Mouse (Mus musculus): ENCODE data around the gene Mavs. TPM values are rescaled to one million over a fixed set of nuclear protein-coding genes. Genes with fewer than 3 reads are reported as not detected.

Gene Mavs
- polyA plus RNA-seq, 1 experiment, result 47.6 TPM

DNA sequence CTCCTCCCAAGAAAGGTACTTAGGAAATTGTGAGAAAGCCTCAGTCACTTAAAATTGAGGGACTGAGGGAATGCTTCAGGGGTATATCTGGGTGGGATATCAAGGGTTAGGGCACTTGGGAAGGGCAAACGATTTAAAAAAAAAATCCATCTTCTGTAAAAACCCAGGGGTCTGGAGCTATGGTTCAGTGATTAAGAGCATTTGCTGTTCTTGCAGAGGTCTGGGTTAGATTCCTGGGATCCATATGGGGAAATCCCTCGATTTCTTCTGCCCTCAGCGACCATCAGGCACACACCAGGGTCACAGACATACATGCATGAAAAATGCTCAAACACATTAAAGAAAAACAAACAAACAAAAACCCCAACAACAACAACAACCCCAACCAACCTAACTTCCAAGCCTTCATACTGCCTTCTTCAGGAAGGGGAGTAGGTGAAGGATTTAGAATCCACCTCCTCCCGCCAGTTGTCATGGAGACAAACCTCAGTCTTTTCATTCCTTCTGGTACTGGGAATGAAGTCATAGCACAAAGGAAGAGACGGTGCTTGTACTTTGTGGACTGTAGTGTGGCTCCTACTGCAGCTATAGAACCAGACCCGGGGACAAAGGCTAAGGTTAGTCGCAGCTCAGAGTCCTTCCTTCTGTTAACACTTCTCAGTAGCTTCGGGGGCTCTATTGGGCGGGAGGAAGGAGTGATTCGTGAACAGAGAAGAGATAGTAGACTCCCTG, 27.8 kb downstream of the Mavs start:
- peak overlapping the region; percentile 70 for H3K4me3 ChIP-seq (ENCODE audit: extremely low read depth, insufficient read depth, insufficient read length)
- H3K4me1 ChIP-seq (ENCODE audit: control insufficient read depth, insufficient read depth, insufficient read length), result 0 out of 2 replicates have a peak, but pooled peaks cover 2% of the 10 kb centered on the region
- DNase-seq (ENCODE audit: low read depth in 1 of 2, low spot score in 2 of 2), result no peak
- H3K27me3 ChIP-seq (ENCODE audit: control insufficient read depth, insufficient read depth, low read length), result no peaks in the 10 kb centered on the region
- TF ChIP-seq POLR2A (IDR thresholded peaks at IDR 0.05; ENCODE audit: low read depth, low read length), result no peak
- TF ChIP-seq CTCF (IDR thresholded peaks at IDR 0.05; ENCODE audit: extremely low read depth, insufficient read depth, insufficient read length, insufficient replicate concordance), result no peak
- peak overlapping the region; percentile 77 for H3K27ac ChIP-seq (ENCODE audit: insufficient read depth, low read length)
- 14% methylated on average over 10 of the region's 10 CpGs for WGBS
- H3K36me3 ChIP-seq (ENCODE audit: control insufficient read depth, insufficient read depth, low read length), result no peaks in the 10 kb centered on the region

DNA sequence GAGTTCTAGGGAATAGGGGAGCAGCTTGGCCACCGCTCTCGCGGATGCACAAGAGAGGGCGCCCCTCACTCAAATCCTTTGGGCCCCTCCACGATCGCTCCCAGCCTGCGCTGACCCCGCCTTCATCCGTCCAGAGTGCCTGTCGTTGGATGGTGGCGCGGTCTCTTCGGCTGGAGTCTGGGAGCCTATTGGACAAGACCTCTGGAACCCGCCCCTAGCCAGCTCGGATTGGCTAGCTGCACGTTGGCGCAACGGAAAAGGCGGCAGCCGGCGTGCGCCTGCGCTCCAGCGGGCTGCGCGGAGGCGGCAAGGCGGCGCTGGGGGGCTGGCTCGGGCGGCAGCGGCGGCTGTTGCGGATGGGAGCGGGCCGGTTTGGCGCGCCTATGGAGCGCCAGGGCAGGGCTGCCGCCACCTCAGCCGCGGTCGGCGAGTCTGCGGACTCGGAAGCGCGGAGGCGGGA, 28.4 kb downstream of the Mavs start, which contains the start of gene Pank2:
TSS of gene Pank2 (plus strand) at position 283 of the 460 bp plus-strand sequence.
- TF ChIP-seq POLR2A (IDR thresholded peaks at IDR 0.05; ENCODE audit: low read depth, low read length) (peak; percentile 68), CTCF (IDR thresholded peaks at IDR 0.05; ENCODE audit: extremely low read depth, insufficient read depth, insufficient read length, insufficient replicate concordance) (no peak)
- Histone ChIP-seq H3K36me3 (ENCODE audit: control insufficient read depth, insufficient read depth, low read length) (no peaks in the 10 kb centered on the region), H3K27me3 (ENCODE audit: control insufficient read depth, insufficient read depth, low read length) (no peaks in the 10 kb centered on the region), H3K4me1 (ENCODE audit: control insufficient read depth, insufficient read depth, insufficient read length) (0 out of 2 replicates have a peak, but pooled peaks cover 2% of the 10 kb centered on the region), H3K4me3 (ENCODE audit: extremely low read depth, insufficient read depth, insufficient read length) (peak within 1 kb of the TSS; percentile 80), H3K27ac (ENCODE audit: insufficient read depth, low read length) (peak within 1 kb of the TSS; percentile 98)
- peak; percentile 90 to 98 for DNase-seq (ENCODE audit: low read depth in 1 of 2, low spot score in 2 of 2)
- under 1% methylated on average over 47 of the region's 49 CpGs for WGBS

DNA sequence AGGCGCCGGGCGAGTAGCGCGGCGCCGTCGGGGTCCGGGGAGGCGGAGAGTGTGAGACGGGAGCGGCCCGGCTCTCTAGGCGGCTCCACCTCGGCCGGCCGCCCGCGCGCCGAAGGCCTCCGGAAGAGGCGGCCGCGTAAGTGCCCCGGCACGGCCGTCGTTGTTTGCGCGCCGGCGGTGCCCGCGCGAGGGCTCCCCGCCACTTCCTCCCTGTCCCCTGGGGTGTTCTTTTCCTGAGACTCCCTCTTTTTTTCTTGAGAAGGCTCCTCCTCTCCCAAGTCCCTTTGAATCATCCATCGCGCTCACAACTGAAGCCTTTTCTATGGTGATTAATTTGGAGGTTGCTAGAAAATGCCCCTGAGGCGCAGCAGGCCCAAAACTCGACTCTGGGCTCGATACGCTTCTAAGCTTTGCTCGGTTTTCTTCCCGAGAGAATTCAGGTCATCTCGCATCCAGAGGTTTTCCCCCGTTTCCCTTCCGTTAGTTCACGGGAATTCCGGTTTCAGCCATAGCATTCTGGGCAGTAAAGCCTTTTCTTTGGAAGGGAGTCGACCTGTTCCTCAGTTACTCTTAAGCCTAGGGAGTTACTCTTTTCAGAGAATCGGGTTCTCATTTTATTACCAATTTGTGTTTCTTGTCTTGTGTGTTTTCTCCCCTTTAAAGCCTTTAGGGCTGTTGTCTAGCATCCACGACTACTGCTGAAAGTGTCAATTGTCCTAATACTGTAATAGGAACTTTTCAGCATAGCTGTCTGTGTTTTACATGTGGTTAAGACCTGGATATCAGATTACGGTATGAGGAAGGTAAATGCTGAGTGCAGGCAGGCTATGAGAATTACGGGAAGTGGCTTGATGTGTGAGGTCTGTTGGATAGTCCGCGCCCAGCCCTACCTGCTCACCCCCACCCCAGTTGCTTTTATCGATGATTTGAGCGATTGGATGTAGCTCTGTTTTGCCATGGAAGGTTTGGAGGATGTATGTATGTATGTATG, 29.1 kb downstream of the Mavs start:
- H3K36me3 ChIP-seq (ENCODE audit: control insufficient read depth, insufficient read depth, low read length), result no peaks in the 10 kb centered on the region
- H3K4me3 ChIP-seq (ENCODE audit: extremely low read depth, insufficient read depth, insufficient read length), result peak overlapping the region; percentile 80
- H3K27me3 ChIP-seq (ENCODE audit: control insufficient read depth, insufficient read depth, low read length), result no peaks in the 10 kb centered on the region
- DNase-seq (ENCODE audit: low read depth in 1 of 2, low spot score in 2 of 2), result no peak
- 1% methylated on average over 59 of the region's 59 CpGs for WGBS
- H3K4me1 ChIP-seq (ENCODE audit: control insufficient read depth, insufficient read depth, insufficient read length), result 0 out of 2 replicates have a peak, but pooled peaks cover 2% of the 10 kb centered on the region
- H3K27ac ChIP-seq (ENCODE audit: insufficient read depth, low read length), result peak overlapping the region; percentile 98
- TF ChIP-seq CTCF (IDR thresholded peaks at IDR 0.05; ENCODE audit: extremely low read depth, insufficient read depth, insufficient read length, insufficient replicate concordance), result no peak
- no peak for TF ChIP-seq POLR2A (IDR thresholded peaks at IDR 0.05; ENCODE audit: low read depth, low read length)

DNA sequence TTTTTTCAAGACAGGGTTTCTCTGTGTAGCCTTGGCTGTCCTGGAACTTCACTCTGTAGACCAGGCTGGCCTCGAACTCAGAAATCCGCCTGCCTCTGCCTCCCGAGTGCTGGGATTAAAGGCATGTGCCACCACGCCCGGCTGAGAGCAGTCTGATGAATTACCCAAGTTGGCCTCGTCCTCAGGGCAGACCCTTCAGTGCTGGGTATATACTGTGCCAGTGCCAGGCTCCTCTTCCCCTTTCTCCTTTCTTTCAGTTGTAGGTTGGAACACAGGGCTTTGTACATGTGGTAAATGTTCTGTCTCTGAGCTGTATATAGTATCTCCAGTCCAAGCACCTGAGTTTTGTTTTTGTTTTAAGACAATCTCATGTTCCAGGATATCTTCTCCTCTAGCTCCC, 30.2 kb downstream of the Mavs start:
- H3K27me3 ChIP-seq (ENCODE audit: control insufficient read depth, insufficient read depth, low read length), result no peaks in the 10 kb centered on the region
- H3K4me1 ChIP-seq (ENCODE audit: control insufficient read depth, insufficient read depth, insufficient read length), result peaks cover 2% of the 10 kb centered on the region; the same call in 1 of the 2 replicates
- TF ChIP-seq CTCF (IDR thresholded peaks at IDR 0.05; ENCODE audit: extremely low read depth, insufficient read depth, insufficient read length, insufficient replicate concordance) (no peak), POLR2A (IDR thresholded peaks at IDR 0.05; ENCODE audit: low read depth, low read length) (no peak)
- H3K36me3 ChIP-seq (ENCODE audit: control insufficient read depth, insufficient read depth, low read length), result no peaks in the 10 kb centered on the region
- no peak overlapping the region for H3K27ac ChIP-seq (ENCODE audit: insufficient read depth, low read length)
- WGBS, result 43% methylated on average over 6 of the region's 6 CpGs
- H3K4me3 ChIP-seq (ENCODE audit: extremely low read depth, insufficient read depth, insufficient read length), result no peak overlapping the region
- DNase-seq (ENCODE audit: low read depth in 1 of 2, low spot score in 2 of 2), result no peak

DNA sequence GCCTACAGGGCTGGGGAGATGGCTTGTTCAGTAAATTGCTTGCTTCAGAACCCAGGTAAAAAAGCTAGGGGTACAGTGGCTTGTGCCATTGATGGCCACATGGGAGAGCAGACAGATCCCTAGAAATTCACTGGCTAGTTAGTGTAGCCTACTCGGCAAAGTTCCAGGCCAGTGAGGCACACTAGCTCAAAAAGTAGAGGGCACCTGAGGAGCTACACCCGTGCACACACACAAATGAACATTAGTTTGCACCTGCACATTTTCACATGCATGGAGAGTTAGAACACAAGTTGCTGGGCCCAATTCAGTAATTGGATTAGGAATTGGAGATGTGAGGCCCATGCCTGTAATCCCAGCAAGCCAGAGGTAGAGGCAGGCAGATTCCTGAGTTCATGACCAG, 31.2 kb downstream of the Mavs start:
- H3K36me3 ChIP-seq (ENCODE audit: control insufficient read depth, insufficient read depth, low read length), result no peaks in the 10 kb centered on the region
- H3K27me3 ChIP-seq (ENCODE audit: control insufficient read depth, insufficient read depth, low read length), result no peaks in the 10 kb centered on the region
- no peak for TF ChIP-seq POLR2A (IDR thresholded peaks at IDR 0.05; ENCODE audit: low read depth, low read length)
- no peak for TF ChIP-seq CTCF (IDR thresholded peaks at IDR 0.05; ENCODE audit: extremely low read depth, insufficient read depth, insufficient read length, insufficient replicate concordance)
- no peak for DNase-seq (ENCODE audit: low read depth in 1 of 2, low spot score in 2 of 2)
- peaks cover 2% of the 10 kb centered on the region; the same call in 1 of the 2 replicates for H3K4me1 ChIP-seq (ENCODE audit: control insufficient read depth, insufficient read depth, insufficient read length)
- no peak overlapping the region for H3K4me3 ChIP-seq (ENCODE audit: extremely low read depth, insufficient read depth, insufficient read length)
- no peak overlapping the region for H3K27ac ChIP-seq (ENCODE audit: insufficient read depth, low read length)
- 81% methylated on average over 2 of the region's 2 CpGs for WGBS

- Histone ChIP-seq H3K4me1 (ENCODE audit: control insufficient read depth, insufficient read depth, insufficient read length) (no peaks in the 10 kb centered on the region), H3K27me3 (ENCODE audit: control insufficient read depth, insufficient read depth, low read length) (no peaks in the 10 kb centered on the region), H3K36me3 (ENCODE audit: control insufficient read depth, insufficient read depth, low read length) (peaks cover 30% of the 10 kb centered on the region), H3K4me3 (ENCODE audit: extremely low read depth, insufficient read depth, insufficient read length) (no peak overlapping the region), H3K27ac (ENCODE audit: insufficient read depth, low read length) (no peak overlapping the region)
- 95% methylated on average over 3 of the region's 3 CpGs for WGBS
- TF ChIP-seq POLR2A (IDR thresholded peaks at IDR 0.05; ENCODE audit: low read depth, low read length) (no peak), CTCF (IDR thresholded peaks at IDR 0.05; ENCODE audit: extremely low read depth, insufficient read depth, insufficient read length, insufficient replicate concordance) (no peak)
- no peak for DNase-seq (ENCODE audit: low read depth in 1 of 2, low spot score in 2 of 2)
These were observed 41.6 kb downstream of the Mavs start for GRCm38 (mm10) chr2:131275493-131275892.
